Mouse (Mus musculus): ENCODE measurements at regions not wholly inside any gene's neighbourhood (a gene's known extent, or its start where the extent isn't known, plus 50 kb on each side); places are given as distances from the start of the nearest gene placed in this dataset.
"Not testable (repeated sequence)": the region's sequence is repeated elsewhere in the genome, so short reads cannot be mapped to it uniquely, and the experiment has no call there.

- WGBS = 68% methylated on average over 4 of the region's 4 CpGs
- Histone ChIP-seq H3K4me3 (ENCODE audit: low read length) (no peak overlapping the region), H3K9ac (ENCODE audit: low read length) (no peak overlapping the region), H3K4me1 (replicated peaks; ENCODE audit: control insufficient read depth, insufficient read depth, low read length) (no peaks in the 10 kb centered on the region), H3K27me3 (ENCODE audit: control insufficient read depth, insufficient read depth, low read depth, low read length) (no peaks in the 10 kb centered on the region), H3K27ac (ENCODE audit: low read length) (no peak overlapping the region), H3K36me3 (ENCODE audit: control insufficient read depth, insufficient read depth, low read length) (no peaks in the 10 kb centered on the region), H3K4me2 (ENCODE audit: low read depth, low read length) (no peak overlapping the region), H3K9me3 (ENCODE audit: control insufficient read depth, low read length) (no peaks in the 10 kb centered on the region)
- ATAC-seq (ENCODE audit: low read depth) = no peak
Measured at GRCm38 (mm10) chr14:120791828-120792554, 119.0 kb upstream of the Ipo5 start.

DNA sequence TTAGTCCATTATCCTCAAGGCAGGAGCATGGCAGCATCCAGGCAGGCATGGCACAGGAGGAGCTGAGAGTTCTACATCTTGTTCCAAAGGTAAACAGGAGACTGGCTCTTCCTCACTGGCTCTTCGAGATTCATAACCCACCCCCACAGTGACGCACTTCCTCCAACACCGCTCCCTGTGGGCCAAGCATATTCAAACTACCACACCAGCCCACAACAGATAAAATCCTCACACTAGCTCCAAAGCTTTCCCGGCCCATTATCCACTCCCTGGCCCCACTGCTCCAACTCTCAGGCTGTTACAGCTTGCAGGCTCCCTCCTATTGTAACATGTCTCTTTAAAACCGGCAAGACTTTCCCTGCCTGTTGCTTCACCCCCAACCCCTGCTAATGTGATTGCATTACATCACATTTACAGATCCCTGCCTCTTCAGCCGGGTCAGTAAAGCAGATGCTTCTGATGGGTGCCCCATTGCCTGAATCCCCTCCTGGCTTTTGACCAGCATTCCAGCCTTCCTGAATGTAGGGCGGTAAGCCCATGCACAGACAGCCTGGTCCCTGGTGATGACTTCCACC is 113.0 kb upstream of the Ipo5 start:
- 59% methylated on average over 7 of the region's 7 CpGs for WGBS

GRCm38 (mm10) chr14:120803191-120803590 is 107.8 kb upstream of the Ipo5 start:
- ATAC-seq (ENCODE audit: low read depth) = no peak
- 74% methylated on average over 6 of the region's 6 CpGs for WGBS
- peaks cover 10% of the 10 kb centered on the region; the same call in 1 of the 2 replicates for H3K4me1 ChIP-seq (replicated peaks; ENCODE audit: control insufficient read depth, insufficient read depth, low read length)
- H3K4me2 ChIP-seq (ENCODE audit: low read depth, low read length) = no peak overlapping the region
- H3K9me3 ChIP-seq (ENCODE audit: control insufficient read depth, low read length) = no peaks in the 10 kb centered on the region
- H3K27ac ChIP-seq (ENCODE audit: low read length) = peak overlapping the region; percentile 96
- H3K4me3 ChIP-seq (ENCODE audit: low read length) = no peak overlapping the region
- no peak overlapping the region for H3K9ac ChIP-seq (ENCODE audit: low read length)
- H3K36me3 ChIP-seq (ENCODE audit: control insufficient read depth, insufficient read depth, low read length) = no peaks in the 10 kb centered on the region
- H3K27me3 ChIP-seq (ENCODE audit: control insufficient read depth, insufficient read depth, low read depth, low read length) = no peaks in the 10 kb centered on the region

More for the DNA sequence above, 113.0 kb upstream of the Ipo5 start:
- H3K36me3 ChIP-seq (ENCODE audit: control insufficient read depth, insufficient read depth, low read length) = no peaks in the 10 kb centered on the region
- H3K9me3 ChIP-seq (ENCODE audit: control insufficient read depth, low read length) = no peaks in the 10 kb centered on the region
- no peaks in the 10 kb centered on the region for H3K27me3 ChIP-seq (ENCODE audit: control insufficient read depth, insufficient read depth, low read depth, low read length)
- H3K4me3 ChIP-seq (ENCODE audit: low read length) = no peak overlapping the region
- no peak overlapping the region for H3K27ac ChIP-seq (ENCODE audit: low read length)
- no peak overlapping the region for H3K9ac ChIP-seq (ENCODE audit: low read length)
- H3K4me1 ChIP-seq (replicated peaks; ENCODE audit: control insufficient read depth, insufficient read depth, low read length) = no peaks in the 10 kb centered on the region
- no peak overlapping the region for H3K4me2 ChIP-seq (ENCODE audit: low read depth, low read length)
- ATAC-seq (ENCODE audit: low read depth) = peak; percentile 20; the same call in 1 of the 2 replicates

GRCm38 (mm10) chr14:120803739-120804138 is 107.3 kb upstream of the Ipo5 start:
- WGBS = 29% methylated on average over 12 of the region's 12 CpGs

DNA sequence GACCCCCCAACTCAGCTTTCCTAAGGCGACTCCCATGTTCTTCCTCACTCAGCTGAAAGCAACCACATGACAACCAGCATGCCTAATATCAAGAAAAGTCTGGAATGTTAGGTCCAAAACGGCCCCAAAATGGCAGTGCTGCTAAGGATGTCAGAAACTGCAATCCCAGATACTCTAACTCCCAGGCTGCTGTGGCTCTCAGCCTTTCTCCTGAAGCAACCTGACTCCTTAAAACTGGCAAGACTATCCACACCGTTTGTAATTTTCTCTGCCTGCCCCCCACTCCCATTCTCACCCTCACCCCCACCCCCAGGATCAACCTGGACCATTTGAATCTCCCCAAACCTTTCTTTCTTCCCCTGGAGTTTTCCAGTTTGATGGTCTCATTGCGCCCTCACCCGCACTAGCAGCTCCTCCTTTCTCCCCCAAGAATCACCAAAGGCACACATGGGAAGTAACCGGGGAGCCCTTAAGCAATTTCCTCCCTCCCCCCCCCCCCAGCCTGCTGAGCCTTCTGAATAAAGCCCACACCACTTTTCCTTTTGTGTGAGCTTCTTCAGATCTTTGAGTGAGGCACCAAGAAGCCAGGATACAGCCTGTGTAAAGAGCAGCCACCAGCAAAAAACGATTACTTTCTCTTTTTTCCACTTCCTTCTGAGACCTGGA is 106.7 kb upstream of the Ipo5 start:
- Histone ChIP-seq H3K9ac (ENCODE audit: low read length) (no peak overlapping the region; the same call in 1 of the 2 replicates), H3K4me1 (replicated peaks; ENCODE audit: control insufficient read depth, insufficient read depth, low read length) (peaks cover 10% of the 10 kb centered on the region; the same call in 1 of the 2 replicates), H3K27me3 (ENCODE audit: control insufficient read depth, insufficient read depth, low read depth, low read length) (no peaks in the 10 kb centered on the region), H3K27ac (ENCODE audit: low read length) (peak overlapping the region; percentile 96), H3K36me3 (ENCODE audit: control insufficient read depth, insufficient read depth, low read length) (no peaks in the 10 kb centered on the region), H3K9me3 (ENCODE audit: control insufficient read depth, low read length) (no peaks in the 10 kb centered on the region), H3K4me2 (ENCODE audit: low read depth, low read length) (peak overlapping the region; percentile 26), H3K4me3 (ENCODE audit: low read length) (no peak overlapping the region; the same call in 1 of the 2 replicates)
- peak; percentile 34 for ATAC-seq (ENCODE audit: low read depth)
- WGBS = 29% methylated on average over 7 of the region's 7 CpGs

More at GRCm38 (mm10) chr14:120803739-120804138, 107.3 kb upstream of the Ipo5 start:
- no peaks in the 10 kb centered on the region for H3K27me3 ChIP-seq (ENCODE audit: control insufficient read depth, insufficient read depth, low read depth, low read length)
- peaks cover 10% of the 10 kb centered on the region; the same call in 1 of the 2 replicates for H3K4me1 ChIP-seq (replicated peaks; ENCODE audit: control insufficient read depth, insufficient read depth, low read length)
- H3K4me3 ChIP-seq (ENCODE audit: low read length) = no peak overlapping the region; the same call in 1 of the 2 replicates
- ATAC-seq (ENCODE audit: low read depth) = no peak
- H3K9ac ChIP-seq (ENCODE audit: low read length) = no peak overlapping the region
- peak overlapping the region; percentile 26 for H3K4me2 ChIP-seq (ENCODE audit: low read depth, low read length)
- H3K36me3 ChIP-seq (ENCODE audit: control insufficient read depth, insufficient read depth, low read length) = no peaks in the 10 kb centered on the region
- no peaks in the 10 kb centered on the region for H3K9me3 ChIP-seq (ENCODE audit: control insufficient read depth, low read length)
- peak overlapping the region; percentile 96 for H3K27ac ChIP-seq (ENCODE audit: low read length)

- H3K27ac ChIP-seq (ENCODE audit: low read length) = peak overlapping the region; percentile 96
- WGBS = 43% methylated on average over 6 of the region's 6 CpGs
- H3K9me3 ChIP-seq (ENCODE audit: control insufficient read depth, low read length) = no peaks in the 10 kb centered on the region
- H3K4me3 ChIP-seq (ENCODE audit: low read length) = no peak overlapping the region
- no peak overlapping the region for H3K9ac ChIP-seq (ENCODE audit: low read length)
- no peaks in the 10 kb centered on the region for H3K36me3 ChIP-seq (ENCODE audit: control insufficient read depth, insufficient read depth, low read length)
- H3K4me2 ChIP-seq (ENCODE audit: low read depth, low read length) = no peak overlapping the region
- H3K27me3 ChIP-seq (ENCODE audit: control insufficient read depth, insufficient read depth, low read depth, low read length) = no peaks in the 10 kb centered on the region
- peaks cover 10% of the 10 kb centered on the region; the same call in 1 of the 2 replicates for H3K4me1 ChIP-seq (replicated peaks; ENCODE audit: control insufficient read depth, insufficient read depth, low read length)
- peak; percentile 89 for ATAC-seq (ENCODE audit: low read depth)
Measured at GRCm38 (mm10) chr14:120805137-120805536, 105.9 kb upstream of the Ipo5 start.

DNA sequence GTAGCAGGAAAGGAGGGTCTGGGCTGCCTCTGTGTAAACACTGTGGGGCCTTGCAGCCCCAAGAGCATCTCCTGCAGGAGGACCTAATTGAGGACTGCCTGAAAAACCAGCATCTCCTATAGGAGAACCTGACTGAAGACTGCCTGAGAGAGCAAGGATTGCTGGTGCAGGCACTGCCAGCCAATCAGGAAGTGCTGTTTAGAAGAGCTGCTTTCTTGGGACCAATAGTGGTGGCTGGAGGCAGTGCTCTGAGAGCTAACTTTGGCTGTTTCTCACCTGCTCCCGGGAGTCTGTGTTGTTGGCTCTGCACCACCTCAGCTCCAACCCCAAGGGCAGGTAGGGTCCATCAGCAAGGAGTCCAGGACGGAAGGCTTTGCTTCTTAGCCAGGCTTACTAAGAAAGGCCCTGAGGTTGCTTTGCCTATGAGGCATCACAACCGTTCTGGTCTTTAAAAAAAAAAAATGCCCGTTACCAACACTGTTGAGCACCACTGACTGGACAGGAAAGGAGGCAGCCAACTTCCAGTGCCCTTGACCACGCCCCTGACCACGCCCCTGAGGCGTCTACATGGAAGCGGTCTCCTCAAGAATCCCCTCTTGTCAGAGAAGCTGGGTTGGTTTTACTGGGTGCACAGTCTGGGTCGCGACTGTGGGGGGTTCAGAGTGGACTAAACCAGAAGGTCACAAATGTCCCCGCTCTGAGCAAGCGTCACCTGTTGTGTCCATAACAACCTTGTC is 105.0 kb upstream of the Ipo5 start:
- peak; percentile 39 for ATAC-seq (ENCODE audit: low read depth)
- peak overlapping the region; percentile 93 for H3K27ac ChIP-seq (ENCODE audit: low read length)
- H3K27me3 ChIP-seq (ENCODE audit: control insufficient read depth, insufficient read depth, low read depth, low read length) = not testable (repeated sequence)

GRCm38 (mm10) chr14:120806553-120806893 is 104.5 kb upstream of the Ipo5 start:
- Histone ChIP-seq H3K9ac (ENCODE audit: low read length) (no peak overlapping the region), H3K27me3 (ENCODE audit: control insufficient read depth, insufficient read depth, low read depth, low read length) (no peaks in the 10 kb centered on the region), H3K9me3 (ENCODE audit: control insufficient read depth, low read length) (no peaks in the 10 kb centered on the region), H3K36me3 (ENCODE audit: control insufficient read depth, insufficient read depth, low read length) (no peaks in the 10 kb centered on the region), H3K4me3 (ENCODE audit: low read length) (no peak overlapping the region), H3K4me1 (replicated peaks; ENCODE audit: control insufficient read depth, insufficient read depth, low read length) (peaks cover 10% of the 10 kb centered on the region; the same call in 1 of the 2 replicates), H3K4me2 (ENCODE audit: low read depth, low read length) (peak overlapping the region; percentile 5; the same call in 1 of the 2 replicates), H3K27ac (ENCODE audit: low read length) (peak overlapping the region; percentile 93)
- 33% methylated on average over 4 of the region's 10 CpGs for WGBS
- peak; percentile 72 for ATAC-seq (ENCODE audit: low read depth)

More for the DNA sequence above, 105.0 kb upstream of the Ipo5 start:
- not testable (repeated sequence) for H3K4me1 ChIP-seq (replicated peaks; ENCODE audit: control insufficient read depth, insufficient read depth, low read length); H3K9me3 ChIP-seq (ENCODE audit: control insufficient read depth, low read length); H3K36me3 ChIP-seq (ENCODE audit: control insufficient read depth, insufficient read depth, low read length); H3K4me3 ChIP-seq (ENCODE audit: low read length); H3K9ac ChIP-seq (ENCODE audit: low read length)
- peak overlapping the region; percentile 5; the same call in 1 of the 2 replicates for H3K4me2 ChIP-seq (ENCODE audit: low read depth, low read length)
- WGBS = 31% methylated on average over 12 of the region's 12 CpGs
